Mouse (Mus musculus) C2C12 (cell line): ENCODE measurements around the gene Lrrn4cl. TPM values are rescaled to one million over a fixed set of nuclear protein-coding genes. Genes with fewer than 3 reads are reported as not detected.
A peak's percentile ranks its signal among the peaks of the same experiment; 100 is the strongest.
"Not testable (repeated sequence)": the region's sequence is repeated elsewhere in the genome, so short reads cannot be mapped to it uniquely, and the experiment has no call there.

ENCODE experiments used
- H3K27me3 ChIP-seq: one replicate; pipeline ENCODE4 v1.6.1; 2011; ENCODE audit not compliant: control insufficient read depth, insufficient read depth, insufficient read length
- H3K36me3 ChIP-seq: one replicate; pipeline ENCODE4 v1.6.1; 2011; ENCODE audit not compliant: control insufficient read depth, insufficient read depth
- H3K4me3 ChIP-seq: one replicate; pipeline ENCODE4 v1.5.1; 2011; ENCODE audit warnings: mild to moderate bottlenecking, control low read depth; ENCODE audit not compliant: poor library complexity, insufficient read depth, severe bottlenecking
- H3K79me2 ChIP-seq: one replicate; pipeline ENCODE4 v1.6.1; 2011; ENCODE audit not compliant: control insufficient read depth, insufficient read depth
- H3K79me3 ChIP-seq: one replicate; pipeline ENCODE4 v1.6.1; 2011; ENCODE audit warnings: low read depth, control low read depth
- H3ac ChIP-seq: one replicate; pipeline ENCODE3; 2011; ENCODE audit warnings: low read depth; ENCODE audit not compliant: control insufficient read depth, insufficient read length
- CEBPB ChIP-seq: IDR thresholded peaks from one replicate; pipeline ENCODE4 v1.6.1; 2011; ENCODE audit warnings: low read depth, mild to moderate bottlenecking, control low read depth, moderate library complexity
- CTCF ChIP-seq: IDR thresholded peaks from one replicate; pipeline ENCODE4 v1.5.1; 2011; ENCODE audit not compliant: control insufficient read depth, insufficient read depth, insufficient read length
- FOSL1 ChIP-seq: IDR thresholded peaks from one replicate; pipeline ENCODE4 v1.8.0; 2011; ENCODE audit warnings: mild to moderate bottlenecking, low read length; ENCODE audit not compliant: poor library complexity, insufficient read depth, severe bottlenecking
- MAX ChIP-seq: IDR thresholded peaks from one replicate; pipeline ENCODE4 v1.6.1; 2011; ENCODE audit warnings: mild to moderate bottlenecking, control low read depth
- MYOD1 ChIP-seq: IDR thresholded peaks from one replicate; pipeline ENCODE4 v1.6.1; 2011; ENCODE audit warnings: low read depth; ENCODE audit not compliant: control insufficient read depth, insufficient read length
- MYOG ChIP-seq: IDR thresholded peaks from one replicate; pipeline ENCODE4 v1.6.1; 2011; ENCODE audit not compliant: control insufficient read depth, insufficient read length; ENCODE audit errors: extremely low read depth
- USF1 ChIP-seq: IDR thresholded peaks from one replicate; pipeline ENCODE4 v1.6.1; 2011; ENCODE audit warnings: low read depth, mild to moderate bottlenecking, control low read depth, moderate library complexity
- polyA plus RNA-seq: library from polyadenylated mRNA; unstranded; fragments of >200 nt; fragmentation: generic; extraction: Trizol; gene quantifications from one replicate; pipeline ENCODE4 v1.2.1, GENCODE M21; 2012; ENCODE audit warnings: missing spikeins

The Lrrn4cl gene
- polyA plus RNA-seq, 1 experiment, result 0.25 TPM

DNA sequence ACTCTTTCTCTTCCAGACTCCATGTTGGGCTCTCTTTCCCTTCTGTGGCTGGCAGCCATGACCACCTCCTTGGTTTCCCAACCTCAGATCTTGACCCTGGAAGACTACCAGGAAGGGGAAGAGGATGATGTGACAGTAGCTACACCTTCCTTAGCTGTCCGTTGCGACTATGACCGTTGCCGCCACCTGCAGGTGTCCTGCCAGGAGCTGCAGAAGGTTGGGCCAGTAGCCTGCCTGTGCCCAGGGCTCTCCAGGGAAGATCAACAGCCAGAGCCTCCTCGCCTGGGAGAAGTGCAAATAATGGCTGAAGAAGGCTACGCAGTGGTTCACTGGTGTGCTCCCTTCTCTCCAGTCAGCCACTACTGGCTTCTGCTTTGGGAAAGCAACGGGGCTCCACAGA lies 1.1 kb downstream of the Lrrn4cl start:
- Histone ChIP-seq H3K79me3 (no peaks in the 10 kb centered on the region), H3K4me3 (no peak overlapping the region)

DNA sequence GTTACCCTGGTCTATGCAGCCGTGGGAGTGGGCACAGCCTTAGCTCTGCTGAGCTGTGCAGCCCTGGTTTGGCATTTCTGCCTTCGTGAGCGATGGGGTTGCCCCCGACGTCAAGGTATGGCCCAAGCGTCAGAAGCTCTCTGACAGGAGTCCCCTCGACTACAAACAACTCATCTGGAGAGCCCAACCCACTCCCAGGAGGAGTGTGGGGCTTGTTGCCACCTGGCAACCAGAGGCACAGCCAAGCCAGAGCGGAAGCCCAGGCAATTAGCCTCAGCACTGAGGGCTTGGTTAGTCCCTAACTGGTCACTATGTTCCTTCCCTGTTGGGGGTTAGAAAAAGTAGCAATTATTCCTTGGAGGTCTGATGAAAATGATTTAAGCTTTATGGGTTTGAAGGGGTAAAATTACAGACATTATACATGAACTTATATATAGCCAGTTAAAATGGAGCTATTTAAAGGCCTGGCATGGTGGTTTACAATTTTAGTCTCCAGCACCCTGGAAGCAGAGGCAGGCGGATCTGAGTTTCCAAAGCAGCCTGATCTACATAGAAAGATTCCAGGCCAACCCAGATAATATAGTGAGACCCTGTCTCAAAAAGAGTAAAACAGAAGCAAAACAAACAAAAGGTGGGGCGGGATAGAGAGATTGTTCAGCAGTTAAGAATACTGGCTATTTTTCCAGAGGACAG lies 1.8 kb downstream of the Lrrn4cl start:
- Histone ChIP-seq H3K36me3 (peaks cover 11% of the 10 kb centered on the region), H3K27me3 (no peaks in the 10 kb centered on the region), H3K79me2 (no peaks in the 10 kb centered on the region), H3ac (no peak overlapping the region), H3K4me3 (no peak overlapping the region), H3K79me3 (no peaks in the 10 kb centered on the region)
- TF ChIP-seq USF1, result no peak
- TF ChIP-seq MAX, result no peak
- no peak for TF ChIP-seq MYOD1
- no peak for TF ChIP-seq CTCF
- TF ChIP-seq CEBPB, result no peak
- TF ChIP-seq MYOG, result no peak
- no peak for TF ChIP-seq FOSL1

More for the DNA sequence above, 1.1 kb downstream of the Lrrn4cl start:
- Histone ChIP-seq H3ac (no peak overlapping the region), H3K27me3 (no peaks in the 10 kb centered on the region), H3K79me2 (no peaks in the 10 kb centered on the region), H3K36me3 (peaks cover 19% of the 10 kb centered on the region)
- TF ChIP-seq MYOG (no peak), USF1 (no peak), MAX (no peak), MYOD1 (no peak), FOSL1 (no peak), CTCF (no peak), CEBPB (no peak)

DNA sequence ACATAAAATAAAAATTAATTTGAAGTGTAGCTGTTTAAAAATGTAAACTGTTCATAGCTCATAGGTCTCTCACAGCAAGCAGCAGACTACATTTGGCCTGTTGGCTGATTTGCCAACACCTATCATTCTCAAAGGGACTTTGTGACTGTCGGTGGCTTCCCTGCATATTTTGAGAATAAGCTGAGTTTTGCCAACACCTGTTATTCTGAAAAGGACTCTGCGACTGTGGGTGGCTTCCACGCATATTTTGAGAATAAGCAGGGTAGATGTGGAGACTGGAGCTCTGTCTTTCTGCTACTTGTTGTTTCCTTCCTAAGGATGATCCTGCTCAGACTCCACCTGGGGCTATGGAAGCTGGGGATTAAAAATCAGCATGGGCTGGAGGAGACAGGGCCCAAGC lies 2.5 kb downstream of the Lrrn4cl start:
- H3K27me3 ChIP-seq, result no peaks in the 10 kb centered on the region
- no peaks in the 10 kb centered on the region for H3K79me3 ChIP-seq
- no peaks in the 10 kb centered on the region for H3K79me2 ChIP-seq
- H3K36me3 ChIP-seq, result peaks cover 7% of the 10 kb centered on the region
- TF ChIP-seq FOSL1 (no peak), CTCF (no peak), CEBPB (no peak), MYOG (no peak)
- H3ac ChIP-seq, result no peak overlapping the region
- H3K4me3 ChIP-seq, result no peak overlapping the region

DNA sequence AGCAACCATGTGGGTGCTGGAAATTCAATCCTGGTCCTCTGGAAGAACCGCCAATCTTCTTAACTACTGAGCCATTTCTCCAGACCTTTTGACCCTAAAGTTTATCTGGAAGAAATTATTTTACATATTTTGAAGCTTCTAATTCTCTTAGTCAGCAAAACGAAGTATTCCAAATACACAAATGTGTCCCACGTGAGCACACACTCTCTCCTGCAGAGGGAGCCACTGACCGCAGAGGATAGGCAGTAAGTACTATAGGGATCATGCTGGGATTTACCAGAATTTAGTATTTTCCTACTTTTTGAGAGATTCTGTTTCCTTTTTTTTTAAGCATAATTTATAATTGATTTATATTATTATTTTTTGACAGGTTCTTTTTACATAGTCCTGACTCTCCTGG lies 7.1 kb downstream of the Lrrn4cl start:
- peak; percentile 79 for TF ChIP-seq USF1
- TF ChIP-seq MAX, result no peak
- TF ChIP-seq CTCF, result peak; percentile 16
- Histone ChIP-seq H3K79me3 (no peaks in the 10 kb centered on the region), H3ac (no peak overlapping the region), H3K79me2 (no peaks in the 10 kb centered on the region), H3K27me3 (no peaks in the 10 kb centered on the region), H3K36me3 (no peaks in the 10 kb centered on the region), H3K4me3 (no peak overlapping the region)

DNA sequence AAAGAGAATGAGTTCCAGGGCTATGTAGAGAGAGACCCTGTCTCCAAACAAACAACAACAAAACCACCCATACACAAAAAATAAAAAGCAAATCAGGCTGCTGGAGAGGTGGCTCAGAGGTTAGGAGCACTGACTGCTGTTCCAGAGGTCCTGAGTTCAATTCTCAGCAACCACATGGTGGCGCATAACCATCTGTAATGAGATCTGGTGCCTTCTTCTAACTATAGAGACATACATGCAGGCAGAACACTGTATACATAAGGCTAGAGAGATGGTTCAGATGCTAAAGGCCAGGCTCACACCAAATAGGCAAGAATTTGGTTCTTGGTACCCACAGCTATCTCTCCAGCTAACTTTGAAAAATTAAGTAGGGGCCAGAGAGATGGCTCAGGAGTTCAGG lies 8.4 kb downstream of the Lrrn4cl start:
- Histone ChIP-seq H3K79me2 (no peaks in the 10 kb centered on the region), H3ac (no peak overlapping the region), H3K4me3 (no peak overlapping the region), H3K79me3 (no peaks in the 10 kb centered on the region), H3K36me3 (no peaks in the 10 kb centered on the region), H3K27me3 (no peaks in the 10 kb centered on the region)
- TF ChIP-seq FOSL1 (no peak), MYOG (no peak), MAX (no peak), USF1 (no peak), CEBPB (no peak), MYOD1 (no peak), CTCF (no peak)

DNA sequence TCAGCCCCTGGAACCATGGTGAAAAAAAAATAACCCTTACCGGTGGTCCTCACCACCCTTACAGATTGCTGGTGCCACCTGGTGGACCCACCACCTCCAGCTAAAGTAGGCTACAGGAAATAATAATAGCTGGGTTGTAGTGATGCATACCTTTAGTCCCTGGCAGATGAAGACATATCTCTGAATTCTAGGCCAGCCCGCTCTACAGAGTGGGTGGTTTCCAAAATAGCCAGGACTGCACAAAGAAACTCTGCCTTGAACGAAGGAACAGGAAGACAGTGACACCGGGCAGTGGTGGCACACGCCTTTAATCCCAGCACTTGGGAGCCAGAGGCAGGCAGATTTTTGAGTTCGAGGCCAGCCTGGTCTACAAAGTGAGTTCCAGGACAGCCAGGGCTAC lies 13.7 kb downstream of the Lrrn4cl start:
- no peaks in the 10 kb centered on the region for H3K36me3 ChIP-seq
- no peaks in the 10 kb centered on the region for H3K79me3 ChIP-seq
- H3K79me2 ChIP-seq, result no peaks in the 10 kb centered on the region
- H3ac ChIP-seq, result no peak overlapping the region
- no peak overlapping the region for H3K4me3 ChIP-seq
- no peaks in the 10 kb centered on the region for H3K27me3 ChIP-seq
- TF ChIP-seq CEBPB (no peak), MAX (no peak), FOSL1 (no peak), USF1 (no peak), CTCF (no peak), MYOG (no peak), MYOD1 (no peak)

DNA sequence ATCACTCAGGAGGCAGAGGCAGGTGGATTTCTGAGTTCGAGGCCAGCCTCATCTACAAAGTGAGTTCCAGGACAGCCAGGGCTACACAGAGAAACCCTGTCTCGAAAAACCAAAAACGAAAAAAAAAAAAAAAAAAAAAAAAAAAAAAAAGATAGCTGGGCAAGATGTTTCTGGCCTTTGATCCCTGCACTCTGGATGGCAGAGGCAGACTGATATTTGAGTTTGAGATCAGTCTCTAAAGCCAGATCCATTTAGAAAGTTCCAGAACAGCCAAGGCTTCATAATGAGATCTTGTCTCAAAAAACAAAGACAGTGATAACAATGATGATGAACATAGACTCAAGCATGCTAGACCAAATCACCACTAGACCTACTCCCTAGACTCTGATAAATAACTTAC lies 19.8 kb downstream of the Lrrn4cl start:
- Histone ChIP-seq H3K36me3 (peaks cover 24% of the 10 kb centered on the region), H3K79me2 (peaks cover 23% of the 10 kb centered on the region), H3K79me3 (peaks cover 11% of the 10 kb centered on the region)
- H3ac ChIP-seq, H3K4me3 ChIP-seq, H3K27me3 ChIP-seq: not testable (repeated sequence)
